Mouse (Mus musculus) lung, embryonic 14.5 days (tissue): ENCODE data around the gene Spin2e. TPM values are rescaled to one million over a fixed set of nuclear protein-coding genes. Genes with fewer than 3 reads are reported as not detected.
"Not testable (repeated sequence)": the region's sequence is repeated elsewhere in the genome, so short reads cannot be mapped to it uniquely, and the experiment has no call there.

Source experiments
- ATAC-seq: fragments of 200-750 bp; cut with Nextera tagmentation; 2 replicates; pipeline ENCODE4 v1.8.0; 2017; ENCODE audit warnings: mild to moderate bottlenecking, moderate TSS enrichment, moderate library complexity; ENCODE audit not compliant: insufficient read depth
- DNase-seq: peaks from one replicate; pipeline ENCODE4 v3.0.0-alpha.2; 2015
- H3K27ac ChIP-seq: fragments of 300-500 bp; sonication (generic); 2 replicates; pipeline ENCODE4 v1.5.1; 2014; ENCODE audit warnings: low read depth, mild to moderate bottlenecking, moderate library complexity
- H3K27me3 ChIP-seq: fragments of 300-500 bp; sonication (generic); 2 replicates; pipeline ENCODE4 v1.6.1; 2014; ENCODE audit warnings: low read length, control low read depth; ENCODE audit not compliant: insufficient read depth
- H3K36me3 ChIP-seq: fragments of 300-500 bp; sonication (generic); 2 replicates; pipeline ENCODE4 v1.6.1; 2014; ENCODE audit warnings: control low read depth; ENCODE audit not compliant: insufficient read depth
- H3K4me1 ChIP-seq: fragments of 300-500 bp; sonication (generic); 2 replicates; pipeline ENCODE4 v1.6.1; 2014; ENCODE audit warnings: antibody characterized with exemption, control low read depth; ENCODE audit not compliant: insufficient read depth
- H3K4me2 ChIP-seq: fragments of 300-500 bp; sonication (generic); 2 replicates; pipeline ENCODE4 v1.6.1; 2014; ENCODE audit warnings: mild to moderate bottlenecking
- H3K4me3 ChIP-seq: fragments of 300-500 bp; sonication (generic); 2 replicates; pipeline ENCODE4 v1.5.1; 2014; ENCODE audit warnings: low read depth, low read length
- H3K9ac ChIP-seq: fragments of 300-500 bp; sonication (generic); 2 replicates; pipeline ENCODE4 v1.6.1; 2014
- H3K9me3 ChIP-seq: fragments of 300-500 bp; sonication (generic); 2 replicates; pipeline ENCODE4 v1.6.1; 2016; ENCODE audit warnings: low read depth, low read length, control low read depth
- WGBS: fragments of 180-500 bp; shearing (Covaris S2); extraction: QIAGEN DNeasy Blood & Tissue Kit; methylation state at CpG from one replicate; pipeline ENCODE4 v1.1.7; 2014; 5-methylcytosine and 5-hydroxymethylcytosine counted together
- polyA plus RNA-seq: library from polyadenylated mRNA; unstranded; fragments of >200 nt; fragmentation: Nextera tagmentation; extraction: Ambion mirVana; gene quantifications from 2 replicates; pipeline ENCODE4 v1.2.1, GENCODE M21; 2014

The Spin2e gene
- not detected in 2 replicates for polyA plus RNA-seq

- 100% methylated on average over 1 of the region's 2 CpGs for WGBS
- H3K27ac ChIP-seq, H3K9me3 ChIP-seq, H3K9ac ChIP-seq, H3K36me3 ChIP-seq, H3K4me1 ChIP-seq, H3K4me2 ChIP-seq, H3K27me3 ChIP-seq, DNase-seq, ATAC-seq, H3K4me3 ChIP-seq: not testable (repeated sequence)
Measured at GRCm38 (mm10) chrX:31618820-31619219, at the start of gene Spin2e. Spin2e (minus strand) TSS chrX:31618920.

- H3K4me3 ChIP-seq, DNase-seq, H3K36me3 ChIP-seq, H3K27ac ChIP-seq, H3K9me3 ChIP-seq, H3K4me1 ChIP-seq, H3K27me3 ChIP-seq, ATAC-seq, H3K4me2 ChIP-seq, H3K9ac ChIP-seq: not testable (repeated sequence)
- WGBS, result no CpG with 5 or more reads among the region's 1 CpGs
Measured at GRCm38 (mm10) chrX:31574183-31574582, 44.5 kb downstream of the Spin2e start, which contains the start of gene Gm21883. Gm21883 (minus strand) TSS chrX:31574283.

Other genes starting within 250 kb of the Spin2e start
- gene Btbd35f19, start 235.0 kb downstream of the Spin2e start, polyA plus RNA-seq, result not detected in 2 replicates
- gene Gm21883, start 44.6 kb downstream of the Spin2e start, polyA plus RNA-seq, result not detected in 2 replicates
- not detected in 2 replicates for gene Btbd35f25, start 98.2 kb upstream of the Spin2e start, polyA plus RNA-seq